Mouse (Mus musculus) right cerebral cortex, postnatal 14 days (tissue): ENCODE measurements around the gene Hist1h2bj.
A peak's percentile ranks its signal among the peaks of the same experiment; 100 is the strongest.
"Not testable (repeated sequence)": the region's sequence is repeated elsewhere in the genome, so short reads cannot be mapped to it uniquely, and the experiment has no call there.

Source experiments
- DNase-seq: peaks from one replicate; pipeline ENCODE4 v3.0.0; 2022

The Hist1h2bj gene

GRCm38 (mm10) chr13:22040464-22041141, 2.4 kb upstream of the Hist1h2bj start:
- no peak for DNase-seq

- DNase-seq = peak; percentile 97
Observed at GRCm38 (mm10) chr13:22041142-22041536, 1.9 kb upstream of the Hist1h2bj start, which contains the start of gene Hist1h4i. Gene Hist1h4i, minus strand, starts transcription at chr13:22041362.

GRCm38 (mm10) chr13:22041651-22042567, 1.1 kb upstream of the Hist1h2bj start:
- no peak for DNase-seq

GRCm38 (mm10) chr13:22043503-22044431, 753 bp downstream of the Hist1h2bj start:
- DNase-seq = no peak

GRCm38 (mm10) chr13:22044432-22045155, 1.6 kb downstream of the Hist1h2bj start:
- no peak for DNase-seq

- DNase-seq = no peak
Observed at GRCm38 (mm10) chr13:22045311-22045710, 2.3 kb downstream of the Hist1h2bj start.

- DNase-seq = no peak
Observed at GRCm38 (mm10) chr13:22049041-22049440, 6.0 kb downstream of the Hist1h2bj start.

- DNase-seq = peak; percentile 47
Observed at GRCm38 (mm10) chr13:22049737-22050440, 6.9 kb downstream of the Hist1h2bj start.

- peak; percentile 87 for DNase-seq
Observed at GRCm38 (mm10) chr13:22050591-22051522, 7.8 kb downstream of the Hist1h2bj start.

GRCm38 (mm10) chr13:22051523-22051859, 8.5 kb downstream of the Hist1h2bj start:
- no peak for DNase-seq

GRCm38 (mm10) chr13:22053754-22054153, 10.7 kb downstream of the Hist1h2bj start:
- DNase-seq = no peak

- no peak for DNase-seq
Observed at GRCm38 (mm10) chr13:22061422-22061821, 18.4 kb downstream of the Hist1h2bj start.

GRCm38 (mm10) chr13:22063468-22063867, 20.5 kb downstream of the Hist1h2bj start:
- DNase-seq = no peak

GRCm38 (mm10) chr13:22084140-22084539, 41.1 kb downstream of the Hist1h2bj start, which contains the start of gene Vmn1r188:
Gene Vmn1r188, plus strand, starts transcription at chr13:22084440.
- DNase-seq = not testable (repeated sequence)
